Mouse (Mus musculus): ENCODE results near the gene Opcml. TPM values are rescaled to one million over a fixed set of nuclear protein-coding genes. Genes with fewer than 3 reads are reported as not detected.

Opcml gene
- polyA plus RNA-seq, 1 experiment, result 0.08 TPM

DNA sequence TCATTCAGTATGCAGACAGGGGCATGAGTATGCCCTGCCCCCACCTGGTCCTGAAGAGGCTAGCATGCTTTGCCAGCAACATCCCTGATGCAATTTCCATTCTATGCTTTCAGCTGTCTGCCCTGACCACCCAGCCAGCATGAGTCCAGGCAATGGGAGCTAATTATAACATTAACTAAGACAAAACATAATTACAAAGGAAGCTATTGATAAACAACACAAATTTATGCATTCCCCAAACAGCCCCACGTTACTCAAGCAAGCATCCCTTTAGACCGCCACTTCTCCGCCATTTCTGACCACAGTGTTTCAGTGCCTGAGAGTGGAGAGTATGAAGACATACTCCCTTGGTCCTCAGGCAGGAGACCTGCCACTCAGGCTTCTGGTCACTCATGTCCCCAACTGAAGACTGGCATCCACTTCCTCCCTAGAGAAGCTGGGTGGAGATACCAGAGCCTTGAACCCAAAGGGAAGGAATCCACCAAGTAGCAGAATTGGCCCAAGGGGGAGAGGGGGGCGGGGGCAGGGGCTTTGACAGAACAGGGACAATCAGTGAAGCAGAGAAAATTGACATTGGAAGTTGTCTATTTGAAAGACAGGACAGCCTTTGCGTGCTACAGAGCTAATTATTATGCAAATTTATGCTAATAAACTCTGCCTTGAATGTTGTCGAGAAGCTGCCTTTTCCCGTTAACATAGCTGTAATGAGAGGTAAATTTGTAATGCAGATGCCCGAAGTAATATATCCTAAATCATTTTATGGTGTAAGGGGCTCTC lies 464.7 kb downstream of the Opcml start:
- no peak for DNase-seq
- H3K27me3 ChIP-seq (replicated peaks; ENCODE audit: control insufficient read depth, insufficient read depth, low read length), result no peaks in the 10 kb centered on the region
- TF ChIP-seq CTCF (conservative IDR thresholded peaks at IDR 0.05; ENCODE audit: insufficient read depth, insufficient read length, low read depth, low read length) (no peak), POLR2A (IDR thresholded peaks at IDR 0.05; ENCODE audit: low read depth, low read length) (no peak)
- WGBS, result 64% methylated on average over 8 of the region's 8 CpGs
- no peak overlapping the region for H3K4me3 ChIP-seq (ENCODE audit: insufficient read depth, low read depth, low read length)
- no peaks in the 10 kb centered on the region for H3K4me1 ChIP-seq (ENCODE audit: control insufficient read depth, insufficient read depth, low read length)
- no peaks in the 10 kb centered on the region for H3K36me3 ChIP-seq (ENCODE audit: control insufficient read depth, insufficient read depth, low read length)
- H3K27ac ChIP-seq (ENCODE audit: insufficient read depth, low read depth, low read length), result no peak overlapping the region

DNA sequence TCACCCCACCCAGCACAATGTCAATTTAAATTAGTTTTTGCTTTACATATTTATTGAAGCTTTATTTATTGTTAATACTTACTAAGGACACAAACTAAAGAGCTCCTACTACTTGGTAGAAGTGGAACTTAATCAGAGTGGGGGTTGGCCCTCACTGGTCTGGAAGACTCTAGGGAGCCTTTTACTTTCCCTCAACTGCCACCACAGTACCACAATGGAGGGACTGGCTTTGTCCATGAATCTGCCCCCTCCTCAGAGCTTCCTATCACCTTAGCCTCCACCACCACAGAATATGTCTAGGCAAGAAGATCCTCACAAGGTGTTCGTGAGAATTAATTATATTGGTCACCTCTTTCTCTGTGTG lies 465.3 kb downstream of the Opcml start:
- no peak for DNase-seq
- TF ChIP-seq POLR2A (IDR thresholded peaks at IDR 0.05; ENCODE audit: low read depth, low read length), result no peak
- no peak for TF ChIP-seq CTCF (conservative IDR thresholded peaks at IDR 0.05; ENCODE audit: insufficient read depth, insufficient read length, low read depth, low read length)
- H3K27me3 ChIP-seq (replicated peaks; ENCODE audit: control insufficient read depth, insufficient read depth, low read length), result no peaks in the 10 kb centered on the region
- no peaks in the 10 kb centered on the region for H3K36me3 ChIP-seq (ENCODE audit: control insufficient read depth, insufficient read depth, low read length)
- whole genome bisulfite sequencing, result 79% methylated on average over 1 of the region's 1 CpGs
- H3K27ac ChIP-seq (ENCODE audit: insufficient read depth, low read depth, low read length), result no peak overlapping the region
- H3K4me1 ChIP-seq (ENCODE audit: control insufficient read depth, insufficient read depth, low read length), result no peaks in the 10 kb centered on the region
- no peak overlapping the region for H3K4me3 ChIP-seq (ENCODE audit: insufficient read depth, low read depth, low read length)

- Histone ChIP-seq H3K27ac (ENCODE audit: insufficient read depth, low read depth, low read length) (no peak overlapping the region), H3K4me3 (ENCODE audit: insufficient read depth, low read depth, low read length) (no peak overlapping the region), H3K27me3 (replicated peaks; ENCODE audit: control insufficient read depth, insufficient read depth, low read length) (no peaks in the 10 kb centered on the region), H3K4me1 (ENCODE audit: control insufficient read depth, insufficient read depth, low read length) (no peaks in the 10 kb centered on the region), H3K36me3 (ENCODE audit: control insufficient read depth, insufficient read depth, low read length) (no peaks in the 10 kb centered on the region)
- TF ChIP-seq CTCF (conservative IDR thresholded peaks at IDR 0.05; ENCODE audit: insufficient read depth, insufficient read length, low read depth, low read length) (peak; percentile 70), POLR2A (IDR thresholded peaks at IDR 0.05; ENCODE audit: low read depth, low read length) (no peak)
- WGBS, result 23% methylated on average over 7 of the region's 7 CpGs
- DNase-seq, result peak; percentile 54
Observed at GRCm38 (mm10) chr9:28261078-28261753, 470.6 kb downstream of the Opcml start.

DNA sequence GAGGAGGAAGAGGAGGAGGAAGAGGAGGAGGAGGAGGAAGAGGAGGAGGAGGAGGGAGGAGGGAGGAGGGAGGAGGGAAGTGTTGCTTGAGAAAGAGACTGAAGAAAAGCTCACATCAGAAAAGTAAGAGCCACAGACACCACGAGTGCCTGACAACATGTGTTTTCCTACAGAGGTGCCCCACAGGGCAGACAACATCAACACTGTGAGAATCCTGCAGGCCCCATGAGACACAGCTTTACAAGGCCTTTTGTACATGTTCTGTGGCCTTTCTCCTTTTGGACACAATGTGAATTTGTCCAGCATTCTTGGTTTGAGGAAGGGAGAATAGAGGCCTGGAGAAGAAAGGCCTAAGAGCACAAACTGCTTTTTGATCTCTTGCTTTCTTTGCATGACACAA lies 471.4 kb downstream of the Opcml start:
- no peaks in the 10 kb centered on the region for H3K4me1 ChIP-seq (ENCODE audit: control insufficient read depth, insufficient read depth, low read length)
- WGBS, result 81% methylated on average over 1 of the region's 1 CpGs
- no peak for DNase-seq
- no peaks in the 10 kb centered on the region for H3K27me3 ChIP-seq (replicated peaks; ENCODE audit: control insufficient read depth, insufficient read depth, low read length)
- no peaks in the 10 kb centered on the region for H3K36me3 ChIP-seq (ENCODE audit: control insufficient read depth, insufficient read depth, low read length)
- H3K4me3 ChIP-seq (ENCODE audit: insufficient read depth, low read depth, low read length), result no peak overlapping the region
- TF ChIP-seq POLR2A (IDR thresholded peaks at IDR 0.05; ENCODE audit: low read depth, low read length) (no peak), CTCF (conservative IDR thresholded peaks at IDR 0.05; ENCODE audit: insufficient read depth, insufficient read length, low read depth, low read length) (no peak)
- H3K27ac ChIP-seq (ENCODE audit: insufficient read depth, low read depth, low read length), result no peak overlapping the region

DNA sequence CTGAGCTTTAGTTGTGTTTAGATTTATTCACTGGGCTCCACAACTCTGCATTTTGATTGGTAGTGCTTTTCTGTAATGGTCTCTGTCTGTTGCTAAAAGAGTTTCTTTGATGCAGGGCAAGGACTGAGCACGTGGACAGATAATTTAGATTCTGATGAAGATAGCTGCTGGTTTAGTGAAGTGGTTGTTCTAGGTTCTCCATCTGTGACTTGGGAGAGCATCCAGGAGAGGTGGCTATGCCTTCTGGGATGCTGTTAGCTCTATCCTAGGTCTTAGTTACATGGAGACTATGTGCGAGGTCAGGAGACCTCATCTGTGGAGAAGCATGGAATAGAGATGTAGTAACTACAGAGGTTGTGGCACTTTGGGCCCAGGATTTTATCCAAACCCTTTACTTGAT lies 472.3 kb downstream of the Opcml start:
- no peaks in the 10 kb centered on the region for H3K4me1 ChIP-seq (ENCODE audit: control insufficient read depth, insufficient read depth, low read length)
- TF ChIP-seq POLR2A (IDR thresholded peaks at IDR 0.05; ENCODE audit: low read depth, low read length) (no peak), CTCF (conservative IDR thresholded peaks at IDR 0.05; ENCODE audit: insufficient read depth, insufficient read length, low read depth, low read length) (no peak)
- WGBS, result 55% methylated on average over 2 of the region's 2 CpGs
- DNase-seq, result no peak
- H3K4me3 ChIP-seq (ENCODE audit: insufficient read depth, low read depth, low read length), result no peak overlapping the region
- H3K27ac ChIP-seq (ENCODE audit: insufficient read depth, low read depth, low read length), result no peak overlapping the region
- H3K36me3 ChIP-seq (ENCODE audit: control insufficient read depth, insufficient read depth, low read length), result no peaks in the 10 kb centered on the region
- H3K27me3 ChIP-seq (replicated peaks; ENCODE audit: control insufficient read depth, insufficient read depth, low read length), result no peaks in the 10 kb centered on the region

GRCm38 (mm10) chr9:28264761-28265160 lies 474.2 kb downstream of the Opcml start:
- Histone ChIP-seq H3K4me1 (ENCODE audit: control insufficient read depth, insufficient read depth, low read length) (no peaks in the 10 kb centered on the region), H3K27ac (ENCODE audit: insufficient read depth, low read depth, low read length) (no peak overlapping the region), H3K36me3 (ENCODE audit: control insufficient read depth, insufficient read depth, low read length) (no peaks in the 10 kb centered on the region), H3K27me3 (replicated peaks; ENCODE audit: control insufficient read depth, insufficient read depth, low read length) (no peaks in the 10 kb centered on the region), H3K4me3 (ENCODE audit: insufficient read depth, low read depth, low read length) (no peak overlapping the region)
- 65% methylated on average over 6 of the region's 6 CpGs for WGBS
- DNase-seq, result no peak
- no peak for TF ChIP-seq POLR2A (IDR thresholded peaks at IDR 0.05; ENCODE audit: low read depth, low read length)
- no peak for TF ChIP-seq CTCF (conservative IDR thresholded peaks at IDR 0.05; ENCODE audit: insufficient read depth, insufficient read length, low read depth, low read length)

DNA sequence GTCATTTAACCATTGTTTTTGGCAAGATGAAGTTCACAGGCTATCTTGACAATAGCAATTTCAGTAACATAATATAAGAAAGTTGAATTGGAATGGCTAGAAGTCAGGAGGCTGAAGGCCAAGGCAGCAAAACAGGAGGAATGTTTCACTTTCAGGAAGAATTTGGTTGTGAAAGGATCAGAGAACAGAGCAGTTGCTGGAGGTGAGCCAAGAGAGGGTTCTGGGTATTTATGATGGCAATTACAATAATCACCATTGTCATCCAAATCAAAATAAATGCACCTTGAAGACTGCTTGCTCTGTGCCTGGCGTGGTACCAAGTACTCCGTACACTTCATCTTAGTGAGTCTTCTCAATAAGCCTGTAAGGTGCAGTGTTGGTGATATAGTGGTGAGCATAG lies 483.2 kb downstream of the Opcml start:
- WGBS, result 71% methylated on average over 2 of the region's 2 CpGs
- Histone ChIP-seq H3K36me3 (ENCODE audit: control insufficient read depth, insufficient read depth, low read length) (no peaks in the 10 kb centered on the region), H3K27me3 (replicated peaks; ENCODE audit: control insufficient read depth, insufficient read depth, low read length) (no peaks in the 10 kb centered on the region), H3K4me3 (ENCODE audit: insufficient read depth, low read depth, low read length) (no peak overlapping the region), H3K27ac (ENCODE audit: insufficient read depth, low read depth, low read length) (no peak overlapping the region), H3K4me1 (ENCODE audit: control insufficient read depth, insufficient read depth, low read length) (no peaks in the 10 kb centered on the region)
- no peak for TF ChIP-seq POLR2A (IDR thresholded peaks at IDR 0.05; ENCODE audit: low read depth, low read length)
- no peak for TF ChIP-seq CTCF (conservative IDR thresholded peaks at IDR 0.05; ENCODE audit: insufficient read depth, insufficient read length, low read depth, low read length)
- DNase-seq, result no peak
